Mouse (Mus musculus) lung, postnatal 36 days (tissue): Measurements from ENCODE around the gene Lpcat3.

Experiments used
- DNase-seq: peaks from one replicate; pipeline ENCODE4 v3.0.0; 2022; ENCODE audit warnings: mixed read lengths

Lpcat3 gene

GRCm38 (mm10) chr6:124740211-124740887, 77.5 kb downstream of the Lpcat3 start:
- DNase-seq: peak; percentile 79

GRCm38 (mm10) chr6:124740888-124741761, 78.3 kb downstream of the Lpcat3 start, which contains the start of gene Grcc10:
Gene Grcc10 (minus strand): TSS chr6:124741374.
- peak; percentile 92 for DNase-seq

- no peak for DNase-seq
Observed at GRCm38 (mm10) chr6:124741842-124742241, 79.0 kb downstream of the Lpcat3 start.

- no peak for DNase-seq
Observed at GRCm38 (mm10) chr6:124742839-124743514, 80.2 kb downstream of the Lpcat3 start.

- DNase-seq: no peak
Observed at GRCm38 (mm10) chr6:124743647-124744046, 80.8 kb downstream of the Lpcat3 start.

GRCm38 (mm10) chr6:124744755-124745321, 82.0 kb downstream of the Lpcat3 start:
- DNase-seq: no peak

GRCm38 (mm10) chr6:124745490-124746295, 82.9 kb downstream of the Lpcat3 start:
- DNase-seq: peak; percentile 94

- DNase-seq: no peak
Observed at GRCm38 (mm10) chr6:124746296-124746605, 83.4 kb downstream of the Lpcat3 start.

GRCm38 (mm10) chr6:124746654-124747632, 84.1 kb downstream of the Lpcat3 start:
- DNase-seq: no peak

GRCm38 (mm10) chr6:124750405-124750804, 87.6 kb downstream of the Lpcat3 start:
- no peak for DNase-seq

GRCm38 (mm10) chr6:124753861-124754260, 91.0 kb downstream of the Lpcat3 start:
- no peak for DNase-seq
